Mouse (Mus musculus): ENCODE data around the gene Mettl23. TPM values are rescaled to one million over a fixed set of nuclear protein-coding genes. Genes with fewer than 3 reads are reported as not detected.

Mettl23 gene
- total and polyA plus RNA-seq, 2 experiments from 2014 or later, result 63.2 to 77.1 TPM

- Histone ChIP-seq H3K27ac (ENCODE audit: low read depth) (peak overlapping the region; percentile 43), H3K9ac (replicated peaks; ENCODE audit: low read depth, low read length) (no peak overlapping the region), H3K4me1 (ENCODE audit: control insufficient read depth, insufficient read depth) (peaks cover 30% of the 10 kb centered on the region), H3K4me2 (ENCODE audit: low read depth, low read length) (peak overlapping the region; percentile 64; the same call in 1 of the 2 replicates), H3K4me3 (ENCODE audit: low read depth, low read length) (peak overlapping the region; percentile 11; the same call in 1 of the 2 replicates), H3K9me3 (replicated peaks; ENCODE audit: control insufficient read depth, low read length) (no peaks in the 10 kb centered on the region), H3K27me3 (ENCODE audit: control insufficient read depth, insufficient read depth, low read length) (no peaks in the 10 kb centered on the region), H3K36me3 (replicated peaks; ENCODE audit: control insufficient read depth, insufficient read depth, low read length) (no peaks in the 10 kb centered on the region)
- ATAC-seq (ENCODE audit: insufficient read depth, low read depth), result no peak
- 71% methylated on average over 5 of the region's 5 CpGs for WGBS
- no peak for TF ChIP-seq CTCF (IDR thresholded peaks at IDR 0.05; ENCODE audit: low read depth)
- DNase-seq (ENCODE audit: low spot score), result no peak
Measured at GRCm38 (mm10) chr11:116825230-116825629, 17.8 kb upstream of the Mettl23 start.

- peak overlapping the region; percentile 64 for H3K4me3 ChIP-seq (ENCODE audit: low read depth, low read length)
- no peak for ATAC-seq (ENCODE audit: insufficient read depth, low read depth)
- 47% methylated on average over 17 of the region's 17 CpGs for WGBS
- H3K4me1 ChIP-seq (ENCODE audit: control insufficient read depth, insufficient read depth), result peaks cover 17% of the 10 kb centered on the region
- TF ChIP-seq CTCF (IDR thresholded peaks at IDR 0.05; ENCODE audit: low read depth) (no peak), EP300 (IDR thresholded peaks at IDR 0.05; ENCODE audit: low read depth) (no peak)
- H3K9ac ChIP-seq (replicated peaks; ENCODE audit: low read depth, low read length), result peak overlapping the region; percentile 74
- H3K4me2 ChIP-seq (ENCODE audit: low read depth, low read length), result peak overlapping the region; percentile 64
- H3K36me3 ChIP-seq (replicated peaks; ENCODE audit: control insufficient read depth, insufficient read depth, low read length), result no peaks in the 10 kb centered on the region
- H3K27me3 ChIP-seq (ENCODE audit: control insufficient read depth, insufficient read depth, low read length), result no peaks in the 10 kb centered on the region
- no peaks in the 10 kb centered on the region for H3K9me3 ChIP-seq (replicated peaks; ENCODE audit: control insufficient read depth, low read length)
- no peak for DNase-seq (ENCODE audit: low spot score)
- H3K27ac ChIP-seq (ENCODE audit: low read depth), result peak overlapping the region; percentile 81
Measured at GRCm38 (mm10) chr11:116826550-116827504, 16.3 kb upstream of the Mettl23 start.

- DNase-seq (ENCODE audit: low spot score), result peak; percentile 61
- Histone ChIP-seq H3K9me3 (replicated peaks; ENCODE audit: control insufficient read depth, low read length) (no peaks in the 10 kb centered on the region), H3K9ac (replicated peaks; ENCODE audit: low read depth, low read length) (peak within 1 kb of the TSS; percentile 74), H3K4me2 (ENCODE audit: low read depth, low read length) (peak within 1 kb of the TSS; percentile 64), H3K27me3 (ENCODE audit: control insufficient read depth, insufficient read depth, low read length) (no peaks in the 10 kb centered on the region), H3K27ac (ENCODE audit: low read depth) (peak within 1 kb of the TSS; percentile 81), H3K4me1 (ENCODE audit: control insufficient read depth, insufficient read depth) (peaks cover 8% of the 10 kb centered on the region), H3K4me3 (ENCODE audit: low read depth, low read length) (peak within 1 kb of the TSS; percentile 64), H3K36me3 (replicated peaks; ENCODE audit: control insufficient read depth, insufficient read depth, low read length) (no peaks in the 10 kb centered on the region)
- no peak for TF ChIP-seq EP300 (IDR thresholded peaks at IDR 0.05; ENCODE audit: low read depth)
- TF ChIP-seq CTCF (IDR thresholded peaks at IDR 0.05; ENCODE audit: low read depth), result no peak
- peak; percentile 77 for ATAC-seq (ENCODE audit: insufficient read depth, low read depth)
- WGBS, result 2% methylated on average over 55 of the region's 71 CpGs
Measured at GRCm38 (mm10) chr11:116827534-116828165, 15.4 kb upstream of the Mettl23 start, which contains the start of gene Mxra7. Gene Mxra7, minus strand, starts transcription at chr11:116828046.

GRCm38 (mm10) chr11:116832172-116832685 lies 10.8 kb upstream of the Mettl23 start:
- no peak for TF ChIP-seq CTCF (IDR thresholded peaks at IDR 0.05; ENCODE audit: low read depth)
- H3K27ac ChIP-seq (ENCODE audit: low read depth), result no peak overlapping the region

GRCm38 (mm10) chr11:116834954-116835353 lies 8.1 kb upstream of the Mettl23 start:
- Histone ChIP-seq H3K4me2 (ENCODE audit: low read depth, low read length) (no peak overlapping the region), H3K36me3 (replicated peaks; ENCODE audit: control insufficient read depth, insufficient read depth, low read length) (peaks cover 70% of the 10 kb centered on the region), H3K27me3 (ENCODE audit: control insufficient read depth, insufficient read depth, low read length) (no peaks in the 10 kb centered on the region), H3K9ac (replicated peaks; ENCODE audit: low read depth, low read length) (no peak overlapping the region), H3K4me1 (ENCODE audit: control insufficient read depth, insufficient read depth) (no peaks in the 10 kb centered on the region), H3K9me3 (replicated peaks; ENCODE audit: control insufficient read depth, low read length) (no peaks in the 10 kb centered on the region), H3K27ac (ENCODE audit: low read depth) (no peak overlapping the region), H3K4me3 (ENCODE audit: low read depth, low read length) (no peak overlapping the region)
- ATAC-seq (ENCODE audit: insufficient read depth, low read depth) (no peak), DNase-seq (ENCODE audit: low spot score) (no peak)
- WGBS, result 93% methylated on average over 1 of the region's 1 CpGs
- no peak for TF ChIP-seq CTCF (IDR thresholded peaks at IDR 0.05; ENCODE audit: low read depth)
- no peak for TF ChIP-seq EP300 (IDR thresholded peaks at IDR 0.05; ENCODE audit: low read depth)

More at GRCm38 (mm10) chr11:116832172-116832685, 10.8 kb upstream of the Mettl23 start:
- Histone ChIP-seq H3K36me3 (replicated peaks; ENCODE audit: control insufficient read depth, insufficient read depth, low read length) (peaks cover 44% of the 10 kb centered on the region), H3K4me3 (ENCODE audit: low read depth, low read length) (no peak overlapping the region), H3K27me3 (ENCODE audit: control insufficient read depth, insufficient read depth, low read length) (no peaks in the 10 kb centered on the region), H3K9me3 (replicated peaks; ENCODE audit: control insufficient read depth, low read length) (no peaks in the 10 kb centered on the region), H3K9ac (replicated peaks; ENCODE audit: low read depth, low read length) (no peak overlapping the region), H3K4me1 (ENCODE audit: control insufficient read depth, insufficient read depth) (peaks cover 7% of the 10 kb centered on the region; the same call in 1 of the 2 replicates), H3K4me2 (ENCODE audit: low read depth, low read length) (no peak overlapping the region)
- ATAC-seq (ENCODE audit: insufficient read depth, low read depth) (no peak), DNase-seq (ENCODE audit: low spot score) (no peak)
- 39% methylated on average over 3 of the region's 4 CpGs for WGBS

All from heart, postnatal 0 days (tissue).